Mouse (Mus musculus) brain, adult 10 weeks (tissue): ENCODE results near the gene Gm21897. TPM values are rescaled to one million over a fixed set of nuclear protein-coding genes. Genes with fewer than 3 reads are reported as not detected.

ENCODE experiments used
- polyA plus RNA-seq: library from polyadenylated mRNA; stranded (reverse); fragments of 350-450 nt; fragmentation: Illumina TruSeq; extraction: RNeasy Lipid Tissue Mini Kit (QIAGEN cat#74804); gene quantifications from one replicate; pipeline ENCODE4 v1.2.3, GENCODE M21; 2015; ENCODE audit warnings: low read depth, low replicate concordance

The Gm21897 gene
- polyA plus RNA-seq, result not detected

GRCm38 (mm10) chr16:15317158-15317557, at the start of gene Gm21897:
Gene Gm21897 (plus strand): TSS chr16:15317458.

